Mouse (Mus musculus) small intestine, adult 2 months (tissue): ENCODE results near the gene Kcnd2.

Experiments used
- CTCF ChIP-seq: fragments of 200-500 bp; IDR thresholded peaks from 2 replicates; pipeline ENCODE4 v1.5.1; 2012; ENCODE audit warnings: low read depth, mild to moderate bottlenecking, control low read depth, inconsistent platforms, low read length, moderate library complexity, mixed read lengths; ENCODE audit not compliant: insufficient replicate concordance, insufficient read length; ENCODE audit errors: extremely low read depth
- POLR2A ChIP-seq: fragments of 200-500 bp; IDR thresholded peaks from 2 replicates; pipeline ENCODE4 v1.6.1; 2012; ENCODE audit warnings: low read depth, mild to moderate bottlenecking, control low read depth, inconsistent platforms, low read length, moderate library complexity

DNA sequence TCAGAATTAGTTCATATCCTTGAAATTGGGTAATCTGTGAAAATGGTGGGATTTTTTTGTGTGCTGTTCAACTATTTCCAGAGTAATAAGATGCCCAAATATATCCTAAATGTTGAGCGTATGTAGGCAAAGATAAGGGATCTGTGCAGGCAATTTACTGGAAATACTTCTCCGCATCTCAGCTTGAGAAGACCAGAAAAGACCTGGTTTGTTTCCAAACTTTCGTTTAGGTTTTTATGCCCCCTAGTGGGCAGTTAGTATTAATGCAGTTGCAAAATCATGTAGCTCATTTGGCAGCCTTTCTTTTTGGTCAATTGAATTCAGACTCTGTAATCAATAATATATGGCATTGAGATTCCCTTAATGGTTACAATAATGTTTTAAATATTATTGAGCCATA, 493.9 kb downstream of the Kcnd2 start:
- TF ChIP-seq CTCF (no peak), POLR2A (no peak)
